Mouse (Mus musculus) hindbrain, postnatal 0 days (tissue): ENCODE measurements at regions not wholly inside any gene's neighbourhood (a gene's known extent, or its start where the extent isn't known, plus 50 kb on each side); places are given as distances from the start of the nearest gene placed in this dataset.

Source experiments
- ATAC-seq: fragments of 200-750 bp; cut with Nextera tagmentation; 2 replicates; pipeline ENCODE4 v1.8.0; 2017; ENCODE audit warnings: mild to moderate bottlenecking, moderate TSS enrichment, moderate library complexity
- DNase-seq: peaks from one replicate; pipeline ENCODE4 v3.0.0-alpha.2; 2015; ENCODE audit warnings: low spot score
- H3K27ac ChIP-seq: fragments of 300-500 bp; sonication (generic); 2 replicates; pipeline ENCODE4 v1.5.1; 2014; ENCODE audit warnings: mild to moderate bottlenecking
- H3K27me3 ChIP-seq: fragments of 300-500 bp; sonication (generic); 2 replicates; pipeline ENCODE4 v1.6.1; 2014; ENCODE audit warnings: low read length, mixed read lengths; ENCODE audit not compliant: insufficient read depth
- H3K36me3 ChIP-seq: fragments of 300-500 bp; sonication (generic); 2 replicates; pipeline ENCODE4 v1.6.1; 2014; ENCODE audit warnings: low read length, mixed read lengths; ENCODE audit not compliant: insufficient read depth
- H3K4me1 ChIP-seq: fragments of 300-500 bp; sonication (generic); 2 replicates; pipeline ENCODE4 v1.6.1; 2014; ENCODE audit warnings: antibody characterized with exemption, low read length, mixed read lengths; ENCODE audit not compliant: insufficient read depth
- H3K4me2 ChIP-seq: fragments of 300-500 bp; sonication (generic); 2 replicates; pipeline ENCODE4 v1.6.1; 2014; ENCODE audit warnings: low read depth, mild to moderate bottlenecking, low read length, moderate library complexity, mixed read lengths
- H3K4me3 ChIP-seq: fragments of 300-500 bp; sonication (generic); 2 replicates; pipeline ENCODE4 v1.5.1; 2014; ENCODE audit warnings: low read length
- H3K9ac ChIP-seq: fragments of 300-500 bp; sonication (generic); replicated peaks from 2 replicates; pipeline ENCODE4 v1.6.1; 2014; ENCODE audit warnings: mild to moderate bottlenecking, low read length, moderate library complexity, mixed read lengths
- H3K9me3 ChIP-seq: fragments of 300-500 bp; sonication (generic); 2 replicates; pipeline ENCODE4 v1.6.1; 2016; ENCODE audit warnings: low read length, mixed read lengths
- CTCF ChIP-seq: IDR thresholded peaks from 2 replicates; pipeline ENCODE4 v1.5.1; 2016; ENCODE audit warnings: antibody characterized with exemption, control low read depth, low read depth
- WGBS: fragments of 180-500 bp; shearing (Covaris S2); extraction: QIAGEN DNeasy Blood & Tissue Kit; methylation state at CpG from one replicate; pipeline ENCODE4 v1.1.7; 2014; 5-methylcytosine and 5-hydroxymethylcytosine counted together

DNA sequence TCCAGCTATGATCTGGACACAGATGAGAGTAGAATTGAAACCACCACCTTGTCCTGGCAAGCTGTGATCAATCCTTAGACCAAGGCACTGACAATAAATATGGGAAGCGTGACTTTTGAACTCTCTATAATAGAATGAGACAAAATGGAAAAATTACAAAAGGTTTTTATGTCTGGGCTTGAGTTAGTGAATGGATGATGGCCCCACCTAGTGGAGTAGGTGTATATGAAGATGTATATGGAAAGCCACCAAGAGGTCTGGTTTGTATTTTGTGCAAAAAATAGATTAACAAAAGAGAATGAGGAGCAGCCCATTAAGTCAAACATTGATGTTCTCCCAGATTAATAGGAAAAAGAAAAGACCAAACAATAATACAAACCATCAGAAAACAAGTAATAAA, 172.5 kb downstream of the Tacr3 start:
- DNase-seq, result no peak

DNA sequence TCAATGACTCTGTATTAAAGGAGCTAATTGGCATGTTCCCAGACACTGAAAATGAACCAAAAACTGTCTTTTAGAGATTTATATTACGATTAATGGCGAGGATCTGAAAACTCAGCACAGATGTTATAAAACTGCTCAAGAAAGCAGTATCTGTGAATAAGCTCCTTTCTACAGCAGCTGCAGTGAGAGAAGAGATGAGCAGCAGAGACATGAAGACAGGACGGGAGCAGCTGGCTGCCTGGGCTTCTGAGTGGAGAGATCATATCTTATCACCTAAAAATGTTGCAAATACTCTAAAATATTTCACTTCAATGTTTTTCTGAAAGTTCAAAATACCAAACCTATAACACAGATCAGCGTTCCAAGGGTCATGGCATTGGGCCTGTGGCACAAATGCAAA, 187.0 kb downstream of the Tacr3 start:
- H3K27ac ChIP-seq, result no peak overlapping the region
- ATAC-seq (no peak), DNase-seq (no peak)
- H3K4me2 ChIP-seq, result no peak overlapping the region
- no peaks in the 10 kb centered on the region for H3K27me3 ChIP-seq
- no peaks in the 10 kb centered on the region for H3K4me1 ChIP-seq
- no peak overlapping the region for H3K9ac ChIP-seq
- H3K36me3 ChIP-seq, result no peaks in the 10 kb centered on the region
- TF ChIP-seq CTCF, result no peak
- H3K9me3 ChIP-seq, result no peaks in the 10 kb centered on the region
- H3K4me3 ChIP-seq, result no peak overlapping the region
- WGBS, result 89% methylated on average over 4 of the region's 4 CpGs

More for the DNA sequence above, 172.5 kb downstream of the Tacr3 start:
- Histone ChIP-seq H3K9ac (no peak overlapping the region), H3K27me3 (no peaks in the 10 kb centered on the region), H3K36me3 (no peaks in the 10 kb centered on the region), H3K4me2 (no peak overlapping the region), H3K4me1 (no peaks in the 10 kb centered on the region), H3K4me3 (no peak overlapping the region), H3K9me3 (no peaks in the 10 kb centered on the region), H3K27ac (no peak overlapping the region)
- 76% methylated on average over 1 of the region's 1 CpGs for WGBS
- no peak for ATAC-seq
- no peak for TF ChIP-seq CTCF

DNA sequence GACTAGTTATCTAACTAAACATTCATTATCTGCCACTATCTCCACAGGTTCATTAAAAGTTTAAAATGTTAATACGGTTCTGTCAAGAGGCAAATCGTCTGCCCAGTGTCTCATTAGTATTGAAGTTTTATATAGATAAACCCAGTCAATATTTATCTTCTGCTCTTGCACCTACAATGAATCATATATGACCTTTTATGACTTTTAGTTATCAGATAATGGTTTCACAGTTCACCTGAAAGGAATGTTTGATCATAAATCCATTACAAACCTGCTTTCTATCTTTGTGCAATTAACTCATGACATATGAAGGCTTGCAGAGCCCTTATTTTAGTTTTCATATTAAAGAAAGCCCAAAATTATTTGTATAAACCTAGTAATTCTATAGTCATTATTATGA, 188.0 kb upstream of the Cenpe start:
- no peak for DNase-seq
- Histone ChIP-seq H3K4me2 (no peak overlapping the region), H3K27me3 (no peaks in the 10 kb centered on the region), H3K9me3 (no peaks in the 10 kb centered on the region), H3K36me3 (no peaks in the 10 kb centered on the region), H3K27ac (no peak overlapping the region), H3K4me1 (no peaks in the 10 kb centered on the region), H3K4me3 (no peak overlapping the region), H3K9ac (no peak overlapping the region)
- no peak for TF ChIP-seq CTCF
- no peak for ATAC-seq
- WGBS, result 89% methylated on average over 2 of the region's 2 CpGs

DNA sequence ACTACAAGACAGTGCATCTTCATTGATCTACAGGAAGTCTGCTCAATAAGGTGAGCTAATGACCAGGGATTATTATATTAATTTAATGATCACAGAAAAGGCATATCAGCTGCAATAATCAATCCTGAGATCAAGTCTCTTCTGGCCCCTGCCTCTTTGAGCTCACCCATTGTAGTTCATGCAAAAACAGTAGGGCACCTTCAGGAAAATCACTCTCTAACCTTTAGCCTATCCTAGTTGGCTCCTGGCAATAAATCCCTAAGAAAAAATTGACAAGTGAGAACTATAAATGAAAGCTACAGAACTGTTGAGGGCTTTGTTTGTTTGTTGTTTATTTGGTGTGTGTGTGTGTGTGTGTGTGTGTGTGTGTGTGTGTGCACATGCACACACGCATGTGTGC, 187.5 kb upstream of the Cenpe start:
- DNase-seq, result no peak
- no peak overlapping the region for H3K4me3 ChIP-seq
- H3K36me3 ChIP-seq, result no peaks in the 10 kb centered on the region
- WGBS, result 81% methylated on average over 1 of the region's 1 CpGs
- H3K4me2 ChIP-seq, result no peak overlapping the region
- H3K9ac ChIP-seq, result no peak overlapping the region
- no peak overlapping the region for H3K27ac ChIP-seq
- no peak for TF ChIP-seq CTCF
- H3K4me1 ChIP-seq, result no peaks in the 10 kb centered on the region
- no peaks in the 10 kb centered on the region for H3K27me3 ChIP-seq
- ATAC-seq, result no peak
- H3K9me3 ChIP-seq, result no peaks in the 10 kb centered on the region

DNA sequence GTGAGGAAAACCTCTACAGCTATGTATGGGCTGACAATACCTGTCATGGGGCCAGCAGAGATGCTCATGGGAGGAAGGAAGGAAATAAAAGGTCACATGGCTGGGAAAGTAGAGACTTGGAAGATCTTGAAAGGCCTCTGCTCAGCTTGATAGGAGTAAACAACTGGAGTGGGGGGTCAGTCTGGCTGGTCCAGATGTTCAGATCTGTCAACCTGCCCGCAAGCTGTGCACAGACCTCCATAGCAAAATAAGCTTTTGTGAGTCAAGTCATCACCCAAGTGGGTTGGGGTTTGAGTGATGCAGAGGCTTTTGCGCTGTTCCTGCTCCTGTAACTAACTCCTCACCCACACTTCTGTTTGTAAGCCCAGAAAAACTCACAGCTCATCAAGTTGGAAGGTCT, 179.9 kb upstream of the Cenpe start:
- DNase-seq (no peak), ATAC-seq (no peak)
- Histone ChIP-seq H3K4me2 (no peak overlapping the region), H3K4me3 (no peak overlapping the region), H3K4me1 (no peaks in the 10 kb centered on the region), H3K9me3 (no peaks in the 10 kb centered on the region), H3K27me3 (no peaks in the 10 kb centered on the region), H3K36me3 (no peaks in the 10 kb centered on the region), H3K9ac (no peak overlapping the region), H3K27ac (no peak overlapping the region)
- WGBS, result 91% methylated on average over 2 of the region's 2 CpGs
- no peak for TF ChIP-seq CTCF

DNA sequence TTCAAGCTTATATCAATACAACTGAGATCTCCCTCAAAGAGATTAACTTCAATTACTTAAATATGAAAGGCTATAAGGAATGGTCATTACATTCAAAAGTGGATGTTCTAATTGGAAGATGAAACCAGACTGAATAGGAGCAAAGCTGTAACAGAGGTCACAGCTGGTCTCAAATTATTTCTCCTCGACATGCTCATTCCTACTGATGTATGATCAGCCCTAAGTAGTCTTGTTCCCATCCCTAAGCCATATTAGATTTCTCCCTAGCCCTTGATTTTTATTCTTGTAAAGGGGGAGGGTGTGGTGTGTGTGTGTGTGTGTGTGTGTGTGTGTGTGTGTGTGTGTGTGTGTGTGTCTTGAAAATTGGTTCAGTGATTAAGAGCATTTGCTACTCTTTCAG, 175.0 kb upstream of the Cenpe start:
- Histone ChIP-seq H3K9me3 (no peaks in the 10 kb centered on the region), H3K27me3 (no peaks in the 10 kb centered on the region), H3K36me3 (no peaks in the 10 kb centered on the region), H3K4me3 (no peak overlapping the region), H3K27ac (no peak overlapping the region), H3K4me1 (no peaks in the 10 kb centered on the region), H3K9ac (no peak overlapping the region), H3K4me2 (no peak overlapping the region)
- WGBS, result 70% methylated on average over 1 of the region's 1 CpGs
- ATAC-seq, result no peak
- no peak for DNase-seq
- no peak for TF ChIP-seq CTCF

DNA sequence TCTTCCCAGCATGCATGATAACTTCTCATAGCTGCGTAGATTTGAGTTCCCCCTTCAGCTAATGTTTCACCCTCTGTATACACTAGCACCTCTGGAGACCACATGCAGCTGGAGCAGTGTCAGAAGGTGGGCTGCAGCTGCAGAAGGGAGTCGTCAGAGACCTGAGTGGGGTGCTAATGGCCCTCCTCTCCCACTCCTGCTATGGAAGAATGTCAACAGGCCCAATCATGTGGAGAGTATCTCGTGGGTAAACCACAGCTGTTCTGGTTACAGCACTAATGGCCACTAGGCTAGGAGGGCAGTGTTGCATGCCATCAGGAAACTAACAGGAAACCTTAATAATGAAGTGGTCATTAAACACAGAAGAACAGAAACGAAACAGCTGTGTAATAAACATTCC, 170.1 kb upstream of the Cenpe start:
- H3K27ac ChIP-seq, result no peak overlapping the region
- ATAC-seq (no peak), DNase-seq (no peak)
- no peak overlapping the region for H3K4me2 ChIP-seq
- TF ChIP-seq CTCF, result no peak
- H3K4me3 ChIP-seq, result no peak overlapping the region
- no peaks in the 10 kb centered on the region for H3K9me3 ChIP-seq
- no peaks in the 10 kb centered on the region for H3K4me1 ChIP-seq
- H3K36me3 ChIP-seq, result no peaks in the 10 kb centered on the region
- no peak overlapping the region for H3K9ac ChIP-seq
- H3K27me3 ChIP-seq, result no peaks in the 10 kb centered on the region
- WGBS, result 64% methylated on average over 4 of the region's 4 CpGs
